Mouse (Mus musculus) embryonic fibroblast, embryonic 13.5 days (primary cell): ENCODE data around the gene Mrpl24.

Source experiments
- CTCF ChIP-seq: IDR thresholded peaks from 2 replicates; pipeline ENCODE4 v1.5.1; 2011; ENCODE audit warnings: mild to moderate bottlenecking, control low read depth, low read length, moderate library complexity, borderline replicate concordance; ENCODE audit not compliant: insufficient read depth
- POLR2A ChIP-seq: IDR thresholded peaks from 2 replicates; pipeline ENCODE4 v1.6.1; 2011; ENCODE audit warnings: low read depth, mild to moderate bottlenecking, control low read depth, low read length, moderate library complexity

GRCm38 (mm10) chr3:87949955-87950515 lies 30.7 kb downstream of the Mrpl24 start:
- TF ChIP-seq CTCF (no peak), POLR2A (no peak)
